Mouse (Mus musculus) heart, postnatal 0 days (tissue): ENCODE data around the gene Clmp.

Source experiments
- CTCF ChIP-seq: IDR thresholded peaks from 2 replicates; pipeline ENCODE4 v1.5.1; 2016; ENCODE audit warnings: antibody characterized with exemption, control low read depth, low read depth
- EP300 ChIP-seq: IDR thresholded peaks from 2 replicates; pipeline ENCODE4 v1.6.1; 2016; ENCODE audit warnings: antibody characterized with exemption, low read depth

GRCm38 (mm10) chr9:40693026-40693425 is 7.3 kb downstream of the Clmp start:
- TF ChIP-seq CTCF (no peak), EP300 (no peak)
